Mouse (Mus musculus): ENCODE data around the gene Adarb2.

DNA sequence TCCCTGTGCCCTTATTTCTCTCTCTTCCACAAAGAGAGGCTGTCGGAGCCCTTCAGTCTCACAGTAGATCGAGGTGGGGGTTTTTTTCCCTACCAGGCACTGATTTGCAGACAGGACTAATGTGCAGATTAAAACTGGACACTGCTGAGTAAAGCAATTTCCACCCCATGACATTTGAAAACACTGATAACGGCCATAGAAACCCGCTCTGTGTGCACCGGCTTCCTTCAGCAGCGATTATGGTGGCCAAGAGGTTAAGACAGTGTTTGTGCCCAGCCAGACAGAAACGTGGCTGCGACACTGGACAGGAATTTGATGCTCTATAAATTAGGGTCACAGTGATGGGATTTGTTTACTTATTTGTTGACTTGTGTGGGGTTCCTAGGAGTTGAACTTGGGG lies 590.6 kb downstream of the Adarb2 start:
- TF ChIP-seq CTCF (IDR thresholded peaks at IDR 0.05; ENCODE audit: low read depth): no peak
- no peak for TF ChIP-seq EP300 (optimal IDR thresholded peaks at IDR 0.05)
